10 mouse cellular contexts compared by ENCODE assay signal in genomic region chr2:35702608-35703007, GRCm38 (mm10).
A peak's percentile ranks its signal among the peaks of the same experiment; 100 is the strongest.
DNase-seq lines count a peak whose midpoint lies in the region; ATAC-seq and TF ChIP-seq lines count a peak whose summit lies in the region.
"Had no signal": no experiment of that assay in that cellular context is flagged by ENCODE, and none has a peak within 500 bp of the region (broad histone marks: within the 10 kb centered on the region; RNA-seq: fewer than 3 reads in every experiment).

No protein-coding gene starts in this region.

- H3K9ac ChIP-seq in heart, embryonic 11.5 days (ENCODE audit: low read depth, low read length), result no peak overlapping the region
- H3K9ac ChIP-seq in midbrain, embryonic 11.5 days (ENCODE audit: low read length), result no peak overlapping the region
- no peak overlapping the region for H3K9ac ChIP-seq in midbrain, postnatal 0 days (replicated peaks; ENCODE audit: low read length, poor library complexity, severe bottlenecking)
- no peak overlapping the region for H3K9ac ChIP-seq in hindbrain, embryonic 15.5 days
- H3K9ac ChIP-seq in stomach, postnatal 0 days (ENCODE audit: low read length), result no peak overlapping the region

- no peaks in the 10 kb centered on the region for H3K36me3 ChIP-seq in heart, embryonic 11.5 days (ENCODE audit: control insufficient read depth, insufficient read depth, low read length)
- no peaks in the 10 kb centered on the region for H3K36me3 ChIP-seq in midbrain, embryonic 11.5 days (ENCODE audit: control insufficient read depth, insufficient read depth, low read length)
- H3K36me3 ChIP-seq in midbrain, postnatal 0 days (ENCODE audit: insufficient read depth, low read length), result no peaks in the 10 kb centered on the region
- H3K36me3 ChIP-seq in hindbrain, embryonic 15.5 days, result no peaks in the 10 kb centered on the region
- 0 out of 2 replicates have a peak, but pooled peaks cover 3% of the 10 kb centered on the region for H3K36me3 ChIP-seq in stomach, postnatal 0 days (ENCODE audit: control insufficient read depth, insufficient read depth, low read length)

- H3K4me2 ChIP-seq in heart, embryonic 11.5 days, result no peak overlapping the region
- H3K4me2 ChIP-seq in midbrain, embryonic 11.5 days, result no peak overlapping the region
- H3K4me2 ChIP-seq in midbrain, postnatal 0 days (ENCODE audit: low read depth, low read length, poor library complexity, severe bottlenecking), result no peak overlapping the region
- H3K4me2 ChIP-seq in hindbrain, embryonic 15.5 days, result no peak overlapping the region
- H3K4me2 ChIP-seq in stomach, postnatal 0 days (replicated peaks; ENCODE audit: low read depth), result no peak overlapping the region

- no peak for TF ChIP-seq EP300 in stomach, postnatal 0 days (optimal IDR thresholded peaks at IDR 0.05)

- peaks cover 71% of the 10 kb centered on the region for H3K4me1 ChIP-seq in heart, embryonic 11.5 days (ENCODE audit: control insufficient read depth, insufficient read depth, low read length)
- H3K4me1 ChIP-seq in midbrain, embryonic 11.5 days (ENCODE audit: control insufficient read depth, insufficient read depth, low read length), result peaks cover 14% of the 10 kb centered on the region
- H3K4me1 ChIP-seq in midbrain, postnatal 0 days (ENCODE audit: insufficient read depth, low read length), result peaks cover 7% of the 10 kb centered on the region; the same call in 1 of the 2 replicates
- peaks cover 37% of the 10 kb centered on the region for H3K4me1 ChIP-seq in hindbrain, embryonic 15.5 days (replicated peaks)
- H3K4me1 ChIP-seq in stomach, postnatal 0 days (replicated peaks; ENCODE audit: control insufficient read depth, insufficient read depth), result peaks cover 26% of the 10 kb centered on the region

- H3K27me3 ChIP-seq in heart, embryonic 11.5 days (ENCODE audit: control insufficient read depth, insufficient read depth, low read length), result no peaks in the 10 kb centered on the region
- no peaks in the 10 kb centered on the region for H3K27me3 ChIP-seq in midbrain, embryonic 11.5 days (ENCODE audit: control insufficient read depth, insufficient read depth, low read length)
- no peaks in the 10 kb centered on the region for H3K27me3 ChIP-seq in midbrain, postnatal 0 days (ENCODE audit: insufficient read depth, low read length)
- H3K27me3 ChIP-seq in hindbrain, embryonic 15.5 days, result no peaks in the 10 kb centered on the region
- H3K27me3 ChIP-seq in stomach, postnatal 0 days (ENCODE audit: control insufficient read depth, insufficient read depth, low read length), result no peaks in the 10 kb centered on the region

- intact Hi-C loops in heart, postnatal 25 days (cut with DNase I), result no loop called here

- no peak overlapping the region for H3K4me3 ChIP-seq in heart, embryonic 11.5 days (ENCODE audit: low read depth, low read length)
- no peak overlapping the region for H3K4me3 ChIP-seq in midbrain, embryonic 11.5 days (ENCODE audit: low read depth, low read length)
- no peak overlapping the region for H3K4me3 ChIP-seq in midbrain, postnatal 0 days (ENCODE audit: low read depth, low read length)
- no peak overlapping the region for H3K4me3 ChIP-seq in hindbrain, embryonic 15.5 days
- no peak overlapping the region for H3K4me3 ChIP-seq in stomach, postnatal 0 days (ENCODE audit: low read depth, low read length)

- no peak for TF ChIP-seq CTCF in midbrain, postnatal 0 days (IDR thresholded peaks at IDR 0.05)
- no peak for TF ChIP-seq CTCF in stomach, postnatal 0 days (IDR thresholded peaks at IDR 0.05; ENCODE audit: low read depth)

- DNase-seq in heart, postnatal 25 days (ENCODE audit: low spot score), result no peak
- DNase-seq in midbrain, embryonic 11.5 days (ENCODE audit: low spot score, missing footprints), result no peak
- no peak for DNase-seq in midbrain, postnatal 0 days (ENCODE audit: low spot score)
- peak; percentile 55 for DNase-seq in stomach, postnatal 0 days (ENCODE audit: low spot score)
- DNase-seq in cerebellum, adult 18-20 months, result no peak
- DNase-seq in cerebellum, postnatal 10 days, result no peak
- DNase-seq: kidney, postnatal 36 days; lung, postnatal 10 days had no signal

- WGBS in heart, embryonic 11.5 days (ENCODE audit: insufficient replicate concordance), result 77% methylated on average over 6 of the region's 6 CpGs
- WGBS in midbrain, embryonic 11.5 days, result 68% methylated on average over 6 of the region's 6 CpGs
- 54% methylated on average over 6 of the region's 6 CpGs for WGBS in midbrain, postnatal 0 days
- WGBS in hindbrain, embryonic 15.5 days, result 41% methylated on average over 6 of the region's 6 CpGs
- 60% methylated on average over 6 of the region's 6 CpGs for WGBS in stomach, postnatal 0 days

- no peak for ATAC-seq in heart, embryonic 11.5 days (replicated peaks; ENCODE audit: insufficient number of reproducible peaks, low FRiP score, low TSS enrichment)
- ATAC-seq in midbrain, embryonic 11.5 days (ENCODE audit: low FRiP score), result peak; percentile 69
- no peak for ATAC-seq in midbrain, postnatal 0 days (ENCODE audit: low FRiP score)
- no peak for ATAC-seq in hindbrain, embryonic 15.5 days (ENCODE audit: low FRiP score, low read depth)
- peak; percentile 65 for ATAC-seq in stomach, postnatal 0 days (ENCODE audit: low FRiP score, low TSS enrichment)

- H3K9me3 ChIP-seq in heart, embryonic 11.5 days (replicated peaks; ENCODE audit: control insufficient read depth, low read length), result no peaks in the 10 kb centered on the region
- no peaks in the 10 kb centered on the region for H3K9me3 ChIP-seq in midbrain, embryonic 11.5 days (ENCODE audit: control insufficient read depth, low read length)
- H3K9me3 ChIP-seq in midbrain, postnatal 0 days (ENCODE audit: low read length), result no peaks in the 10 kb centered on the region
- H3K9me3 ChIP-seq in hindbrain, embryonic 15.5 days, result no peaks in the 10 kb centered on the region
- no peaks in the 10 kb centered on the region for H3K9me3 ChIP-seq in stomach, postnatal 0 days (ENCODE audit: control insufficient read depth, low read length)

- peak overlapping the region; percentile 59 for H3K27ac ChIP-seq in heart, embryonic 11.5 days (ENCODE audit: low read depth, low read length)
- peak overlapping the region; percentile 22; the same call in 1 of the 2 replicates for H3K27ac ChIP-seq in midbrain, embryonic 11.5 days (ENCODE audit: low read depth, low read length)
- H3K27ac ChIP-seq in midbrain, postnatal 0 days (ENCODE audit: low read depth, low read length), result no peak overlapping the region; the same call in 1 of the 2 replicates
- H3K27ac ChIP-seq in hindbrain, embryonic 15.5 days (replicated peaks), result peak overlapping the region; percentile 58
- peak overlapping the region; percentile 73 for H3K27ac ChIP-seq in stomach, postnatal 0 days (replicated peaks)

Comparison
In these comparisons a context has a peak if more than half of its experiments do, and no peak if none do; other contexts are left out.
1. ATAC-seq: peak in midbrain, embryonic 11.5 days (single experiment) and stomach, postnatal 0 days (single experiment); none in heart, embryonic 11.5 days (single experiment), midbrain, postnatal 0 days (single experiment) and hindbrain, embryonic 15.5 days (single experiment).